Mouse (Mus musculus): Measurements from ENCODE around the gene Zfp580. TPM values are rescaled to one million over a fixed set of nuclear protein-coding genes. Genes with fewer than 3 reads are reported as not detected.

The Zfp580 gene
- polyA plus RNA-seq, 1 experiment, result 36.9 TPM

DNA sequence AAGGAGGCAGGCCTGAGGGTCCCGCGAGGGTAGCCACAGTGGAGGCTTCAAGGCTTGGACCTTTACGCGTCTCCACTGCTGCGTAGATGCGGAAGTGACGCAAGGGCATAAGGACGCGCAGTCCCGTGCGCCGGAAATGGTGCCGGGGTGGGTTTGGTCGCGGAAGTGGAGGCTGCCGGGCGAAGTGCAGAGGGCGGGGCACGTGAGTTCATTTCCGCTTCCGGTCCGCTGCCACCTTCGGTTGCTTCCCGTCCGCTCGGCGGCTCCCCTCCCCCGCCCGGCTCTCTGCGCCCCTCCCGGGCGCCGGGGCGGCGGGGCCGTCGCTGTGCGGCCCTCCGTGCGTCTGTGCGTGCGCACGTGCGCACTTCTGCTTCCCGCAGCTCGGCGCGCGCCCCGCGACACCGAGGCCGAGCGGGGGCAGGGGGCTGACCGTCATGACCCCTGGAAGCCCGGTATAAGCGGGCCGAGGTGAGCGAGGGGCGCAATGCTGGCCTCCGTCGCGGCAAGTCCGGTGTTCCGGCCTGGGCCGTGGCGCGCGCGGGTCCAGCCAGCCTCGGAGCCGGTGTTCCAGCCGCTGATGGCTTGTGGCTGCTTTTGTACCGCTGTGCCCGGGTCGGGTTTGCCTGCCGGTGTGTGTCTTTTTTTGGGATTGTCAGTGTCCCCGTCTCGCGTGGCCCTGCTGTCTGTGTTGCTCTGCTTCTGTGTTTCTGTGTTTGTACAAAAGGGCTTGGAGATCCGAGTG is 28.8 kb downstream of the Zfp580 start, which contains the start of gene Epn1:
Epn1 (plus strand) TSS at position 226 of the 742 bp plus-strand sequence.
- peaks cover 3% of the 10 kb centered on the region; the same call in 1 of the 2 replicates for H3K4me1 ChIP-seq (ENCODE audit: control insufficient read depth, insufficient read depth, low read length)
- H3K27ac ChIP-seq (ENCODE audit: insufficient read depth, low read length), result peak within 1 kb of the TSS; percentile 86
- peak within 1 kb of the TSS; percentile 96 for H3K4me3 ChIP-seq (ENCODE audit: insufficient read depth, low read length)
- TF ChIP-seq POLR2A (IDR thresholded peaks at IDR 0.05; ENCODE audit: extremely low read depth, insufficient read depth, low read length) (peak; percentile 80), CTCF (IDR thresholded peaks at IDR 0.05; ENCODE audit: extremely low read depth, insufficient read depth, low read length) (no peak)

DNA sequence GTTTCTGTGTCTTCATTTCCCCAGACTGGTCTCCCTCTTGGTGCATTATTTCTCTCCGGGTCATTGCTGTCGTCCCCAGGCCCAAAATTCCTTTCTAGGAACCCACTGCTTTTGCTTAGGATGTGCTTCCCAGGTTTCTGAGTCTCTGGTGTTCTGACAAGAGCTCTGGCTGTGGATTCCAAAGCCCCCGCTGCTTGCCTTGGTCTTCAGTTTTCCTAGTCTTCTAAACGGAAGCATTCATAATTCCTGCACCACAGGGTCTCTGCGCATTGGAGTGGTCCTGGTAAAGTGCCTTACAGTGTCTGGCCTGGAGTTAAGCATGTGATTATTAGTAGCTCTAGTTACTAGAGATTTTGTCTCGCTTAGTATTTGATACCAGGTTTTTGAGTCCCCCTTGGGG is 29.5 kb downstream of the Zfp580 start:
- TF ChIP-seq POLR2A (IDR thresholded peaks at IDR 0.05; ENCODE audit: extremely low read depth, insufficient read depth, low read length), result no peak
- Histone ChIP-seq H3K4me1 (ENCODE audit: control insufficient read depth, insufficient read depth, low read length) (peaks cover 3% of the 10 kb centered on the region; the same call in 1 of the 2 replicates), H3K27ac (ENCODE audit: insufficient read depth, low read length) (peak overlapping the region; percentile 86), H3K4me3 (ENCODE audit: insufficient read depth, low read length) (peak overlapping the region; percentile 96)

DNA sequence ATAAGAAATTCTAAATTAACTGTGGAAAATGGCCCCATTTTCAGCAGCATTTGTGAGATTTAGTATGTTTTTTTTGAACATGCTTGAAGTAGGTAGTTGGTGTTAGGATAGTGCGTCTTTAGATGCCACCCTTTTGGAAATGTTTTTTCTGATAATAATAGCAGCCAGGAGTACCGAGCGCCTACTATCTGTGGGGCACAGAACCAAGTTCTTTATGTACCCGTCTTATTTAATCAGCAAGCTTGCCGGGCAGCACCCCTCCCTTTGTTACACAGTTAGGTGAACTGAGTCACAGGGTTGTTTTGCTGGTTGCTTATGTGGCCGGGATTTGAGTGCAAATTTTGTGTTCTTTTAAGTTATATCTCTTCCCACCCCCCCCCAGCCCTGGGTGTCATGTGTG is 29.9 kb downstream of the Zfp580 start:
- TF ChIP-seq POLR2A (IDR thresholded peaks at IDR 0.05; ENCODE audit: extremely low read depth, insufficient read depth, low read length) (no peak), CTCF (IDR thresholded peaks at IDR 0.05; ENCODE audit: extremely low read depth, insufficient read depth, low read length) (no peak)
- Histone ChIP-seq H3K4me1 (ENCODE audit: control insufficient read depth, insufficient read depth, low read length) (peaks cover 3% of the 10 kb centered on the region; the same call in 1 of the 2 replicates), H3K4me3 (ENCODE audit: insufficient read depth, low read length) (peak overlapping the region; percentile 96), H3K27ac (ENCODE audit: insufficient read depth, low read length) (no peak overlapping the region)

DNA sequence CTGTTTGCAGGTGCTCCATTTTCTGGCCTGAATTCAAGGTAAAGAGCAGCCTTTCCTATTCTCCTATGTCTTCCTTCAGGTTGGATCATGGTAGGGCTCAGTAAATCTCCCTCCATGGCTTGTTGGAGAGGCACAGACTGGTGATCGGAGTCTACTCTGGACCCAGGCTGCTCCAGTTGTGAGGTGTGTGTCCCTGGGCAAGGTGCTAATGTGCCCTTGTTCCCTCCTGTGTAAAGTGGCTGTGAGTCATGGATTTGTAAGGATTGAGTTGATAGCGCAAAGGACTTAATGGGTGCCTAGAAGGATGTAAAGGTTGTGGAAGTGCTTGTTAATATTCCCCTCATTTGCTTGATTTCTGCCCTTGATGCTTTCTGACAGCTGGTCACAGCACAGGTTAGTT is 30.6 kb downstream of the Zfp580 start:
- H3K4me3 ChIP-seq (ENCODE audit: insufficient read depth, low read length), result no peak overlapping the region; the same call in 1 of the 2 replicates
- TF ChIP-seq CTCF (IDR thresholded peaks at IDR 0.05; ENCODE audit: extremely low read depth, insufficient read depth, low read length) (no peak), POLR2A (IDR thresholded peaks at IDR 0.05; ENCODE audit: extremely low read depth, insufficient read depth, low read length) (no peak)
- no peak overlapping the region for H3K27ac ChIP-seq (ENCODE audit: insufficient read depth, low read length)
- H3K4me1 ChIP-seq (ENCODE audit: control insufficient read depth, insufficient read depth, low read length), result peaks cover 3% of the 10 kb centered on the region; the same call in 1 of the 2 replicates

DNA sequence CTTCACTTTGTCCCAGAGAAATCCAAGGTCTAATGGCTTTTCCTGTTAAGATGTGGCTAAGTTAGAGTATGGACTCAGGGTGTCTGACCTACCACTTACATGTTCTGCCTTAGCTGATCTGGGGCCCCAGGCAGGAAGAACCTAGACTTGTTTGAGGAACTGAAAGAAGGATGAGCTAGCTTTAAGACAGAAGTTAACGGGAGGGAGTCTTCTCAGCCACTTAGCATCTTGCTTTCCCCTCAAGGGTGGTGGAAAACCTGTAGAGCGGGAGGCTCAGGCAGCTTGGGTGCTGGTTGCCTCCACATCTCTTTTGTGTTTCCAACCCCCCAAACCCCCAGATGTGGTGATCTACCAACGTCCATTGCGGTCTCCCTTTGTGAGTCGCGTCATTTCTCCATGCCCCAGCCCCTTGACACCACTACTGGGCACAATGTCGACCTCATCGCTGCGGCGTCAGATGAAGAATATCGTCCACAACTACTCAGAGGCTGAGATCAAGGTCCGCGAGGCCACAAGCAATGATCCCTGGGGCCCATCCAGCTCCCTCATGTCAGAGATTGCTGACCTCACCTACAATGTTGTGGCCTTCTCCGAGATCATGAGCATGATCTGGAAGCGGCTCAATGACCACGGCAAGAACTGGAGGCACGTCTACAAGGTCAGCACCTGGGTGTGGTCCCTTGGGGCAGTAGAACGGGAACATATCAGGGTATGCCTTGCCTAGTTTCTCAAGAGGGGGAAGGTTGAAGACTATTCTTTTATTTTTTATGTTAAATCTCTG is 32.2 kb downstream of the Zfp580 start:
- Histone ChIP-seq H3K4me3 (ENCODE audit: insufficient read depth, low read length) (no peak overlapping the region), H3K27ac (ENCODE audit: insufficient read depth, low read length) (no peak overlapping the region), H3K4me1 (ENCODE audit: control insufficient read depth, insufficient read depth, low read length) (peaks cover 3% of the 10 kb centered on the region; the same call in 1 of the 2 replicates)
- no peak for TF ChIP-seq CTCF (IDR thresholded peaks at IDR 0.05; ENCODE audit: extremely low read depth, insufficient read depth, low read length)
- no peak for TF ChIP-seq POLR2A (IDR thresholded peaks at IDR 0.05; ENCODE audit: extremely low read depth, insufficient read depth, low read length)

DNA sequence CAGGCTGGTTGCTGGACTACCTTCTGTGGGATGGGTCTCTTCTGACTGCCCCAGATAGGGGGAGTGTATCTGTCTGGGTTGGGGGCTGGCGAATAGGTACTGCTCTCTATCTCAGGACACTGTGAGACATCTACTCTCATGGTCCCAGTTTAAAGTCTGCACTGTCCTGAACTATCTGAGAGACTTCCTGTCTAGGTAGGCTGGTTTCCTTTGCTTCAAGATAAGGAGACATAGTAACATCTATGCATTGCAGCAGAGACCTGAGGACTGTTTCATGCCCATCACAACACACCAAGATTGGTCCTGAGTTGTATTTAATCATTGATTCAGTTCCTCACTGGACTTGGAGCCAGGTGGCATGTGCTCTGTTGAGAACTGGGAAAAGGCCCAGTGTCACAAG is 34.2 kb downstream of the Zfp580 start:
- H3K27ac ChIP-seq (ENCODE audit: insufficient read depth, low read length), result no peak overlapping the region
- no peak overlapping the region for H3K4me3 ChIP-seq (ENCODE audit: insufficient read depth, low read length)
- TF ChIP-seq POLR2A (IDR thresholded peaks at IDR 0.05; ENCODE audit: extremely low read depth, insufficient read depth, low read length) (no peak), CTCF (IDR thresholded peaks at IDR 0.05; ENCODE audit: extremely low read depth, insufficient read depth, low read length) (no peak)
- peaks cover 8% of the 10 kb centered on the region for H3K4me1 ChIP-seq (ENCODE audit: control insufficient read depth, insufficient read depth, low read length)

DNA sequence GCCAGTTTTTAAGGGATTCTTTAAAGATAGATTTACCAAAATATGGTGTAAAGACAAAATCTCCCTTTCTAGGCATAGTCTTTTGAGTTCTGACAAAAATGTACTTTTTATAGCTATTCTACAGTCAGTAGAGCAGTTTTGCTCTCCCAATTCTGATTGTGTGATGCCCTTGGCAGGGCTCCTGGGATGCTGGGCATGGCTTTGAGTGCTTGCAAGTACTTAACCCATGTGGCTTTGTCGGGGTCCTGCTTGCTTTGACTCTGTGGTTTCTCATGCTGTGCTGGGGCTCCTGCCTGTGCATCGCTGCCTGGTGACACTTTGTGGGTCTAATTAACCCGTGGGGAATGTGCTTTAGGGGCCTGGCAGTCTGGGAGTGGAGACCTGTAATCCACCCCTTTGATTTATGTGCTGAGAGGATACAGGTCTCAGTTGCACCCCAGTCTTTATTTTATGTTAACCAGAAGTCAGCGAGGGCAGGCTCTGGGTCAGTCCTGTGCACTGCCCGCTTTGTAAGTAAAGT is 35.6 kb downstream of the Zfp580 start:
- peaks cover 9% of the 10 kb centered on the region for H3K4me1 ChIP-seq (ENCODE audit: control insufficient read depth, insufficient read depth, low read length)
- no peak overlapping the region for H3K27ac ChIP-seq (ENCODE audit: insufficient read depth, low read length)
- no peak overlapping the region for H3K4me3 ChIP-seq (ENCODE audit: insufficient read depth, low read length)
- TF ChIP-seq POLR2A (IDR thresholded peaks at IDR 0.05; ENCODE audit: extremely low read depth, insufficient read depth, low read length) (no peak), CTCF (IDR thresholded peaks at IDR 0.05; ENCODE audit: extremely low read depth, insufficient read depth, low read length) (no peak)

DNA sequence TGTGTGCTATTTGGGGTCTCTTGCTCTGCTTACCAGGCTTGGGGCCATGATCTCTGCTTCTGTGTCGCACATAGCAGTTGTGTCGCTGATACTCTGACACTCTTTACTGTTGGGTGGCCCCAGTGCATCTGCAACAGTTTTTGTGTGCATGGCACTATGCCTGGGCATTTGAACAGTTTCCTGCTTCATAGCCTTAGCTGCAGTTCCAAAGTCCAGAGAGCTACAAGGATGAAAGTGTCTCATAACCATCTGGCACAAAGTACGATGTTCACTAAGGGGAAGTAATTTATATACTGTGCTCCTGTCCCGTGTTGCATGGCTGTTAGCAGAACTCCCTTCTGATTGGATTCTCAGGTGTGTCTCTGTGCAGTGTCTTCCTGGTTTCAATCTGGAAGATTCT is 36.5 kb downstream of the Zfp580 start:
- H3K4me1 ChIP-seq (ENCODE audit: control insufficient read depth, insufficient read depth, low read length), result peaks cover 8% of the 10 kb centered on the region
- TF ChIP-seq POLR2A (IDR thresholded peaks at IDR 0.05; ENCODE audit: extremely low read depth, insufficient read depth, low read length) (no peak), CTCF (IDR thresholded peaks at IDR 0.05; ENCODE audit: extremely low read depth, insufficient read depth, low read length) (no peak)
- H3K27ac ChIP-seq (ENCODE audit: insufficient read depth, low read length), result no peak overlapping the region
- H3K4me3 ChIP-seq (ENCODE audit: insufficient read depth, low read length), result no peak overlapping the region

DNA sequence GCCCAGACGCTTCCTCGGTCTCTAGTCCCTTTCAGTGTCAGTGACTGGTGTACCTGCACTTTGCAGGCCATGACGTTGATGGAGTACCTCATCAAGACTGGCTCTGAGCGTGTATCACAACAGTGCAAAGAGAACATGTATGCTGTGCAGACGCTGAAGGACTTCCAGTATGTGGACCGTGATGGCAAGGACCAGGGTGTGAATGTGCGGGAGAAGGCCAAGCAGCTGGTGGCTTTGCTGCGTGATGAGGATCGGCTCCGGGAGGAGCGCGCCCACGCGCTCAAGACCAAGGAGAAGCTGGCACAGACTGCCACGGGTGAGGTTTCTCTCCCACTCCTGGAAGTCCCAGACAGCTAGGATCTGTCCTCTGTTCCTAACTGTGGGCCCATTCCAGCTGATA is 38.5 kb downstream of the Zfp580 start:
- TF ChIP-seq POLR2A (IDR thresholded peaks at IDR 0.05; ENCODE audit: extremely low read depth, insufficient read depth, low read length), result no peak
- H3K27ac ChIP-seq (ENCODE audit: insufficient read depth, low read length), result no peak overlapping the region
- no peak overlapping the region for H3K4me3 ChIP-seq (ENCODE audit: insufficient read depth, low read length)
- H3K4me1 ChIP-seq (ENCODE audit: control insufficient read depth, insufficient read depth, low read length), result peaks cover 8% of the 10 kb centered on the region
